Mouse (Mus musculus) heart, adult 2 months (tissue): ENCODE measurements at regions not wholly inside any gene's neighbourhood (a gene's known extent, or its start where the extent isn't known, plus 50 kb on each side); places are given as distances from the start of the nearest gene placed in this dataset.

ENCODE experiments used
- CTCF ChIP-seq: fragments of 200-600 bp; IDR thresholded peaks from 2 replicates; pipeline ENCODE4 v1.8.1; 2022; ENCODE audit warnings: antibody characterized with exemption, mild to moderate bottlenecking, moderate library complexity
- EP300 ChIP-seq: fragments of 200-500 bp; IDR thresholded peaks from 2 replicates; pipeline ENCODE4 v1.6.1; 2011; ENCODE audit warnings: low read depth, low read length, control low read depth; ENCODE audit not compliant: insufficient read depth
- POLR2A ChIP-seq: fragments of 200-500 bp; IDR thresholded peaks from 2 replicates; pipeline ENCODE4 v1.6.1; 2011; ENCODE audit warnings: mild to moderate bottlenecking, low read depth, low read length, control low read depth; ENCODE audit not compliant: insufficient read depth

- TF ChIP-seq POLR2A: no peak
- TF ChIP-seq CTCF: no peak
- TF ChIP-seq EP300: no peak
Observed at GRCm38 (mm10) chr2:92529670-92530322, 69.5 kb upstream of the Slc35c1 start.
